Mouse (Mus musculus): ENCODE results near the gene Clba1.

GRCm38 (mm10) chr12:112770396-112770795 is 38.3 kb upstream of the Clba1 start:
- no peak for TF ChIP-seq CTCF (conservative IDR thresholded peaks at IDR 0.05; ENCODE audit: insufficient read depth, insufficient read length, low read depth, low read length)
- no peak for TF ChIP-seq POLR2A (IDR thresholded peaks at IDR 0.05; ENCODE audit: low read depth, low read length)
